Mouse (Mus musculus) naive thymus-derived CD4-positive, alpha-beta T cell, adult 5 months (primary cell): Measurements from ENCODE around the gene Ccl17. TPM values are rescaled to one million over a fixed set of nuclear protein-coding genes. Genes with fewer than 3 reads are reported as not detected.

Experiments used
- polyA plus RNA-seq: library from polyadenylated mRNA; unstranded; fragments of 100-300 nt; shearing (Covaris generic); gene quantifications from one replicate; pipeline ENCODE4 v1.2.1, GENCODE M21; 2017

The Ccl17 gene
- polyA plus RNA-seq, result not detected

GRCm38 (mm10) chr8:94810153-94810552 lies at the start of gene Ccl17:
TSS of gene Ccl17 (plus strand) at chr8:94810453.

GRCm38 (mm10) chr8:94771941-94772670 lies 38.1 kb upstream of the Ccl17 start, which contains the start of gene Cx3cl1:
TSS of gene Cx3cl1 (plus strand) at chr8:94772009.

GRCm38 (mm10) chr8:94837662-94838574 lies 27.7 kb downstream of the Ccl17 start, which contains the start of the genes Coq9 and Ciapin1:
TSS of gene Coq9 (plus strand) at chr8:94838321.
TSS of gene Ciapin1 (minus strand) at chr8:94838358.

GRCm38 (mm10) chr8:94857346-94858173 lies 47.3 kb downstream of the Ccl17 start, which contains the start of gene Polr2c:
TSS of gene Polr2c (plus strand) at chr8:94857450.

Other genes starting within 250 kb of the Ccl17 start
- gene Rspry1, start 208.5 kb upstream of the Ccl17 start, polyA plus RNA-seq, result 49.4 TPM
- 63.3 TPM for gene Fam192a, start 208.5 kb upstream of the Ccl17 start, polyA plus RNA-seq
- gene Arl2bp, start 143.9 kb upstream of the Ccl17 start, polyA plus RNA-seq, result 250 TPM
- 0.30 TPM for gene Pllp, start 114.2 kb upstream of the Ccl17 start, polyA plus RNA-seq
- gene Ccl22, start 64.9 kb upstream of the Ccl17 start, polyA plus RNA-seq, result not detected
- not detected for gene Cx3cl1, start 38.4 kb upstream of the Ccl17 start, polyA plus RNA-seq
- gene Coq9, start 27.9 kb downstream of the Ccl17 start, polyA plus RNA-seq, result 44.9 TPM
- 86.0 TPM for gene Ciapin1, start 27.9 kb downstream of the Ccl17 start, polyA plus RNA-seq
- 88.2 TPM for gene Polr2c, start 47.0 kb downstream of the Ccl17 start, polyA plus RNA-seq
- gene Dok4, start 65.9 kb downstream of the Ccl17 start, polyA plus RNA-seq, result 1.6 TPM
- 1.2 TPM for gene Ccdc102a, start 107.6 kb downstream of the Ccl17 start, polyA plus RNA-seq
- gene Adgrg5, start 113.2 kb downstream of the Ccl17 start, polyA plus RNA-seq, result 0.98 TPM
- 0.16 TPM for gene Adgrg1, start 164.3 kb downstream of the Ccl17 start, polyA plus RNA-seq
- 3.1 TPM for gene Adgrg3, start 207.2 kb downstream of the Ccl17 start, polyA plus RNA-seq
- not detected for gene Drc7, start 244.7 kb downstream of the Ccl17 start, polyA plus RNA-seq